Mouse (Mus musculus) testis, adult 2 months (tissue): ENCODE measurements around the gene Fastk.

Source experiments
- CTCF ChIP-seq: fragments of 200-500 bp; IDR thresholded peaks from 2 replicates; pipeline ENCODE4 v1.5.1; 2012; ENCODE audit warnings: low read depth, mild to moderate bottlenecking, inconsistent platforms, low read length, moderate library complexity; ENCODE audit not compliant: control insufficient read depth, insufficient read depth, insufficient replicate concordance
- POLR2A ChIP-seq: fragments of 200-500 bp; IDR thresholded peaks from 2 replicates; pipeline ENCODE4 v1.6.1; 2012; ENCODE audit warnings: low read depth, mild to moderate bottlenecking, inconsistent platforms, low read length, moderate library complexity; ENCODE audit not compliant: control insufficient read depth

DNA sequence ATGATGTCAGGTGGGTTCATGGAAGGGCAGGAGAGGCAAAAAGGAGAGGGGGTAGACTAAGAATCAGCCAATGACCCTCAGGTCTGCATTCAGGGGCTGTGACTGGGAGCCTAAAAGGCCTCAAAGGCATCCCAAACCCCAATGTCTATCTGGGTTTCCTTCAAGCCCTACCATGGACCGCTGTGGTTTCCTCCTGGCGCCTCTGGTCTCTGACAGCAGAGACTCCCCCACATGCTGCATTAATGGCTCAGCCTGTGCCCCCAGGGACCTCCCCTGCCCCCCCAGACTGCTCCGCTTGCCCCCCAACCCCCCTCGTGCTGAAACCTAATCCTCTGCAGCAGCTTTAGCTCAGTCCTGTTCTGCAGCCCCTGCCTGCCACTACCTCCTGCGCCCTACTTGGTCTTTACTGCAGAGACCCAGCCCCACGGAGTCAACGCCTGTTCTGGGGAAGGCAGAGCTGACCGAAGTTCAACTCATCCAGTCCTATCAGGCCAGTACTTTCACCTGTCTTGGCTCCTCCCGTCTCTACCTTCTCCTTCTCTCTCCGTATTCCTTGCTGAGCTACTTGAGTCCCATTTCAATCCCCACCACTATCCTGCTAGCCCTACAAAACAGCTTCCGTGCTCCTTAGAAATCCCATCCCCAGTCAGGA is 31.9 kb downstream of the Fastk start, which contains the start of gene Asic3:
- no peak for TF ChIP-seq POLR2A
- TF ChIP-seq CTCF = no peak
